Comparison of ENCODE assay signal across 19 mouse cellular contexts in genomic region chr7:145226641-145227040, GRCm38 (mm10). TPM values are rescaled to one million over a fixed set of nuclear protein-coding genes. Genes with fewer than 3 reads are reported as not detected.
"Had no signal": no experiment of that assay in that cellular context is flagged by ENCODE, and none has a peak within 500 bp of the region (broad histone marks: within the 10 kb centered on the region; RNA-seq: fewer than 3 reads in every experiment).

No protein-coding gene starts in this region.

- H3K4me3 ChIP-seq: left cerebral cortex, adult 2 months; limb, embryonic 10.5 days; liver, embryonic 15.5 days; midbrain, embryonic 10.5 days; myocyte; neural tube, embryonic 15.5 days had no signal

- ATAC-seq: lung, postnatal 0 days had no signal

- DNase-seq: lung, adult 2 months; lung, postnatal 36 days; midbrain, embryonic 14.5 days; right cerebral cortex, adult 18-20 months; right cerebral cortex, postnatal 25 days; spleen, adult 18-20 months; thymus, adult 2 months; thymus, postnatal 36 days had no signal

- H3K4me2 ChIP-seq: liver, embryonic 11.5 days; liver, embryonic 15.5 days; neural tube, embryonic 15.5 days had no signal

- H3K9ac ChIP-seq: liver, embryonic 15.5 days; neural tube, embryonic 15.5 days had no signal

- H3K27ac ChIP-seq: left cerebral cortex, adult 2 months; limb, embryonic 10.5 days; liver, embryonic 15.5 days; midbrain, embryonic 10.5 days; neural tube, embryonic 15.5 days had no signal

- H3K36me3 ChIP-seq: limb, embryonic 10.5 days; liver, embryonic 15.5 days; midbrain, embryonic 10.5 days; neural tube, embryonic 15.5 days had no signal

- H3K27me3 ChIP-seq: liver, embryonic 15.5 days; neural tube, embryonic 15.5 days had no signal

- H3K4me1 ChIP-seq: liver, embryonic 15.5 days; neural tube, embryonic 15.5 days had no signal

- H3K9me3 ChIP-seq: limb, embryonic 10.5 days; liver, embryonic 15.5 days; midbrain, embryonic 10.5 days; neural tube, embryonic 15.5 days had no signal

RNA-seq across cellular contexts. Expression of gene 1810010D01Rik, which starts 18.7 kb away (rescaled TPM):
- total RNA-seq: left cerebral cortex, postnatal 14 days; megakaryocyte, adult 5-6 weeks had no signal
- polyA plus RNA-seq: myocyte; neural tube, embryonic 11.5 days; neural tube, embryonic 15.5 days had no signal
